Mouse (Mus musculus) fibroblast of lung, adult 2 months (primary cell): ENCODE results near the gene Fam117a.

ENCODE experiments used
- DNase-seq: peaks from one replicate; pipeline ENCODE4 v3.0.0-alpha.2; 2011; ENCODE audit warnings: low read depth

Fam117a gene

DNA sequence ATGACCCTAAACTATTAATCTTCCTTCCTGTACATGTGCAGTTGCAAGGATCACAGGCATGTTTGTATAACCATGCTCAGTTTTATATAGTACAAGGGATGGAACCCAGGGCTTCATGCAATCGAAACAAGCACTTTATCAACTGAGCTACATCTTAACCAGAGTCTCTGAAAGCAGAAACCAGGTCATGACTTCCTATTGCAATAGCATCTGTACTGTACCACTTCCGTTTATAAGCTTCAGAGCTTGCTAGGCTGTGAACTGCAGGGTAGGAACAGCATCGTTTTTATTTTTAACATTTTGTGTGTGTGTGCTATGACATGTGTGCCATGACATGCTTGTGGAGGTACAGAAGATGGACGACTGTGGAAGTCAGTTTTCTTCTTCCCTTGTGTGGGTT is 3.6 kb upstream of the Fam117a start:
- DNase-seq, result no peak

- no peak for DNase-seq
Measured at GRCm38 (mm10) chr11:95333805-95334204, 3.0 kb upstream of the Fam117a start.

- no peak for DNase-seq
Measured at GRCm38 (mm10) chr11:95334448-95335060, 2.3 kb upstream of the Fam117a start.

DNA sequence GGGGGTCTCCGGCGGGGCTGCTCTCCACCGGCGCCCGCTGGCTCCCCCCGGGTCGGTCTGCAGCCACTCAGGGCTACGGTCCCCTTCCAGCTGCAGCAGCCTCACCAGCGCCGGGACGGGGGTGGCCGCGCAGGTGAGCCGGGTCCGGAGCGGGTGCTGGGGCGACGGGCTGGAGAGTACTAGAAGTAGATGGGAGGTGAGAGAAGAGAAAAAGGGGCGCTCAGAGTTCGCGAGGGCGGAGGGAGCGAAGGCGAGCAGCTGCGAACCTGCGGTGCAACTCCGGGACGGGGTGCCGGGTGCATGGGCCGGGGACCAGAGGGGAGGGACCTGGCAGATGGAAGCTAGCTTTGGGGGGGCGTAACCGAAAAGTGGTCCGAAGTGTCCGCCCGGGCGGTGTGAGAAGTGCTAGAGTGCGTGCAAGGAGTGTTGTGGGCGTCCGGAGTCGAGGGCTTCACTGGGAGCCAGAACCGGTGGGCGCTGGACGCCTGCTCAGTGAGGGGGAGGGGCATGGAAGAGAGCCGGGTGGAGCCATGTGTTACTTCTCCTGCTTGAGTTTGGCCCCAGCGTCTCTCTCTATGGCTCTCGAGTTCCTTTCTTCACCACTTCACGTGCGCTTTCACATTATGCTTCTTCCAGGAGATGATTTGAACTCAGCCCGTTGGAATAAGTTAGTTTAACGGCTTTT is 453 bp downstream of the Fam117a start:
- no peak for DNase-seq

- DNase-seq, result no peak
Measured at GRCm38 (mm10) chr11:95337846-95338342, 1.1 kb downstream of the Fam117a start.

DNA sequence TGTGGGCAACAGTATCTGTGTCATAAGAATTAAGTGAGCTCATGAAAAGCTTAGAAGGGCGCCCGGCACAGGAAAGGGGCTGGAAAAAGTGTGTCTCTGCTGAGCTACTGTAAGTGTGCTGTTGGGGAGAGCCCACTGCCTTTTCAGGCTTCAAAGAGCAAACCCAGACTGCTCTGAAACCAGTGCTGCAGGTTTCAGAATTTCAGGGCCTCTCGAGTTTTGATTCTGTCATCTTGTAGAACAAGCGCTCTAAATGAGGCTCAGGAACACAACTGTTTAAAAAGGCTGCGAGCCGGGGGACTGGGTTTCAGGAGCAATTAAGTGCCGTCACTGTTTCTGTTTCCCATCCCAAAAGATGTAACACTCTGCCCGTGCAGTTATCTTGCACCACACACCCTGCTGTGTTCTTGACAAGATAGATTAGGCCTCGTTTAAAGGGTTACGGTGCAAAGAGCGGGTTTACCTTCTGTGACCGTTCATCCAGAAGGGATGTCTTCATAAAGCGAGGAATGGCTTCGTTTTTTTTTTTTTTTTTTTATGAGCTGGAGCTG is 2.7 kb downstream of the Fam117a start:
- DNase-seq, result no peak

DNA sequence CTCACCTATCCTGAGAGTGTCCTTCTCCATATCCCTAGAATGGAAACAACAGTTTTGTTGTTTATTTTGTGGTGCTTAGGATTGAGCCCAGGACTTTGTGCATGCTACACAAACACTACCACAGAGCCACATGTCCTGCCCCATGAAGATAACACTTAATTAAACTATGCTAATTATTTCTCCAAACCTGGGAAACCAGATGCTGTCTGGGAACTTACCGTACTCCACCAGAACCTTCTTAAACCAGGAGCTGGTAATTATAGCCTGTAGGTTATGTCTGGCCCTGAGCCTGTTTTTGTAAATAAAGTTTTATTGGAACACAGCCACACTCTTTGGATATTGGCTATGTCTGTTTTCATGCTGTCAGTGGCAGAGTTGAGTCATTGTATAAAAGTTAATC is 3.4 kb downstream of the Fam117a start:
- DNase-seq, result no peak

- no peak for DNase-seq
Measured at GRCm38 (mm10) chr11:95340664-95341063, 3.8 kb downstream of the Fam117a start.

GRCm38 (mm10) chr11:95343180-95343579 is 6.4 kb downstream of the Fam117a start:
- DNase-seq, result no peak

DNA sequence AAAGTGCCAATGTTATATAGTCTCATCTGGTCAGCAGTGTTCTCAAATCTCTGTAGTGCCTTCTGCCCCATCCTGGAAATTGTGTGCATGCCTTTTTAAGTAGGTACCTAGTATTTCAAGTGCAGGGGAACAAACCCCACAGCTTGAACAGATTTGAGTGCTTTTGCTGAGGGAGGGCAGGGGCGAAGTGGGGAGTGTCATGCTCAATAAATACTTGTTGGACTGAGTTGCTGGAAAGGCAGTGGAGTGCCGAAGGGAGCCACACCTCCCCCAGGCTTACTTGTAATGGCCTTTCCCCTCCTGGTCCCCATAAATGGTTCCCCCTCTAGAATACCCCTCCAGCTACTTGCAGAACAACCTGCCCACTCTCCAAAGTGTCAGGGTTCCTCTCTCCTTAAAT is 7.4 kb downstream of the Fam117a start:
- no peak for DNase-seq

GRCm38 (mm10) chr11:95350289-95350688 is 13.5 kb downstream of the Fam117a start:
- DNase-seq, result no peak

- no peak for DNase-seq
Measured at GRCm38 (mm10) chr11:95350960-95351359, 14.1 kb downstream of the Fam117a start.

DNA sequence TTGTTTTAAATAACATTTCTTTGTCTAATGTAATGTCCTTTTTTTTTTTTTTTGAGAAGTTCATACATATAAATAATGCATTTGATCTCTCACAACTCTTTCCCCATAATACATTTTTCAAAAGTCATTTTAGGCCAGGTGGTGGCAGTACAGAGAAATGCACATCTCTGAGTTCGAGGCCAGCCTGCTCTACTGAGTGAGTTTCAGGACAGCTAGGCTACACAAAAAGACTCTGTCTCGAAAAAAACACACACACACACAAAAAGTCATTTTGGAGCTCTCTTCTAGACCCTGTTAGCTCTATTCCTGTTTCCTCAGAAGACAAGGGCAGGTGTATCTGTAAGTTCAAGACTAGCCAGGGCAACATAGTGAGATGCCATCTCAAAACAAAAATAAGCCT is 15.9 kb downstream of the Fam117a start:
- no peak for DNase-seq

GRCm38 (mm10) chr11:95353226-95353625 is 16.4 kb downstream of the Fam117a start:
- DNase-seq, result no peak

DNA sequence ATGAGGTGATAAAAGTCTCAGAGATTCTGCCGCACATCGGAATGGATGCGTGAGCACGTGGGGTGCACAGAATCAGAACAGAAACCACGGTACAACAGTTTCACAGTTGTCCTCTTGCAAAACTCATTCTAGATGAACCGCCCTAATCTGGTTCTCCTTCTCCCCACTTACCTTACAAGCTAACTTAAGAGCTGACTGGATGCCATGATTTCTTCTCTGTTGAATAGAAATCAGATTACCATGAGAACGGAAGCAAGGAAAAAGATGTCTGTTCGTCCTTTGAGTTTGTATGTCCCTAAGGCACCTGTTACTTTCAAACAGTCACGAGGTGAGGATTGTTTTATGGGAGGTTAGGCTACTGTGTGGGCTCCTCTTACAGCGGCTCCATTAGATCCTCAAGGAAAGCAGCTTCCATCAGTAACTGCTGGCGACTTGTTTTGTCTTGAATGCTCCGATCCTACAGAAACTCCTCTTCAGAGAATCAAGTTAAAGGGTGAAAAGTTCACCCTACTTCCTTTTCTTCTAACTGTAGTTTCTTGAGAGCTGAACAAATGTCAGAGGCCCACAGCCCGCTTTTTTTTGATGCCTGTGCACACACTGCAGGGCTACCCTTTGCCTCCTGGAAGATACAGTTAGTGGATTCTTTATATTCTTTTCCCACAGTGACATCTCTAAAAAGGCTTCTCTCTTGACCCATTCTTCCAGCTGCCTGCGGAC is 17.6 kb downstream of the Fam117a start:
- DNase-seq, result no peak

- DNase-seq, result no peak
Measured at GRCm38 (mm10) chr11:95354945-95355660, 18.3 kb downstream of the Fam117a start.

DNA sequence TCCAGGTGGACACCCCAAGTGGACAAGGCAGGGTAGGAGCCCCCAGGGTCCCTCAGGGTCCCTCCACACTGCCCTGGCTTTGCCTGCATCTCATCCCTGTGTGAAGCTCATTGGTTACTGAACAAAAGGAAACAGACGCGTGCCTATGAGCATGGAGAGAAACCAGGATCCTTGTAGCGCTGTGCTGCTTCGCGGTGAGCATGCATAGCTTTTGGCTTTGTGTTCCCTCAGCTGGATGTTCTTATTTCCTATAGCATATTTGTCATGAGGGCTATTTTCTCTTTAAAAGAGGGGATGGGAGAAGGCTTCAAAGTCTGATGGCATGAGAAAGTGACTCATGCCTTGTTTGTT is 18.8 kb downstream of the Fam117a start:
- no peak for DNase-seq

DNA sequence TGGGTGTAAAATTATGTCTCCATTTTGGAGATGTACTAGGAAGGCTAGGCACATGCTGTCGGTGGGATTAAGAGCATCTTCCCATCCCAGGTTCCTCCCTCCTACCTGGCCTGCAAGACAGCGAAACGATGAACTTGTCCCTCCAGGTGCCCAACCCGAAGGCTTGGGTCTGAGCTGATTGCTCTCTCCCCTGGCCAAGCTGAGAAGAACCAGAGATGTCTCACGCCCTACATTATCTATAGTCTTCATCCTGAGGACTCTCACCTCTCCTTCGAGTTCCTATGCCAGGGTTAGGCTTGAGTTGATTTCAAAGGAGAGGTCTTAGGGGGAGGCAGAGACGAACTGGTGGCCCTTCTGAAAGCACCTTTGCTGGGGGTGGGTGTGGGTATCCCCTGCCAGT is 19.2 kb downstream of the Fam117a start:
- no peak for DNase-seq

DNA sequence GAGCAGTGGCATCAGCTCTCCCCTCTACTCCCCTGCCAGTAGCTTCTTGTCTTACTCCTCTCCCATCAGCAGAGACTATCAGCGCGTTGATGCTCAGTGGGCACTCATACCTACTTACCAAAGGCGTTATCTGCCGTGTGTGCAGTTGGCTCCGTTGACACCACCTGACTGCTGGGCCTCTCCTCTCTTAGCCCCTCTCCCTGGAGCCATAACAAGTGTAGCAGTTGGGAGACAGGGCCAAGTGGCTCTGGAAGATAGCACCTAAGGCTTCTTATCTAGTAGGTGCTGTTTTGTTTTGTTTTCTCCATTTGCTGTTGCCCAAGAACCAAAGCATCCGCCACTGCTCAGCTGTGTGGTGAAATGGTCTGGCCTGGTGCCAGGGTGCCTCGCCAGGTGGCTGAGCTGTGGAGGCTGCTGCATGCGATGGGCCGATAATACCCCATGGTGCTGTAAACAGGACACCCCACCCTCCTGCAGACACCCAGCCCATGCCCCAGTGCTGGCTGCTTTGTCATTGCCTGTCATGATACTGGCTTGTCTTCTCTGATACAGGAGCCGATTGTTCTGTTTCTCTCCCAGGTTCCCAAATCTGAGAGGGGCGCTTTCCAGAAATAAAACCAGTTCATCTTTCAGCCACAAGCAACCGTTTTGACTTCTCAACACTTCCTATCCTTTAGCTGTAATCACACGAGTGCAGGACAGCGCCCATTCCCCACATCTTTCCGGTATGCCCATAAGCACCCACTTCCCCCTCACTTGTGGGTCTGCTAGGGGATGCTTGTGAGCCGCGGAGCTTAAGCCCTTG is 19.9 kb downstream of the Fam117a start:
- no peak for DNase-seq

GRCm38 (mm10) chr11:95358263-95358662 is 21.4 kb downstream of the Fam117a start:
- DNase-seq, result no peak

- DNase-seq, result no peak
Measured at GRCm38 (mm10) chr11:95364388-95364787, 27.6 kb downstream of the Fam117a start.
